Mouse (Mus musculus) liver, postnatal 0 days (tissue): ENCODE measurements at regions not wholly inside any gene's neighbourhood (a gene's known extent, or its start where the extent isn't known, plus 50 kb on each side); places are given as distances from the start of the nearest gene placed in this dataset.

Source experiments
- CTCF ChIP-seq: sonication (generic); IDR thresholded peaks from 2 replicates; pipeline ENCODE4 v1.5.1; 2016; ENCODE audit warnings: antibody characterized with exemption, low read depth
- EP300 ChIP-seq: IDR thresholded peaks from 2 replicates; pipeline ENCODE4 v1.6.1; 2016; ENCODE audit warnings: antibody characterized with exemption, low read depth, mild to moderate bottlenecking

- no peak for TF ChIP-seq CTCF
- no peak for TF ChIP-seq EP300
Observed at GRCm38 (mm10) chr8:90642392-90642791, 174.8 kb downstream of the Gm19935 start.
